ENCODE assay signal across 8 mouse cellular contexts in the genomic region with DNA sequence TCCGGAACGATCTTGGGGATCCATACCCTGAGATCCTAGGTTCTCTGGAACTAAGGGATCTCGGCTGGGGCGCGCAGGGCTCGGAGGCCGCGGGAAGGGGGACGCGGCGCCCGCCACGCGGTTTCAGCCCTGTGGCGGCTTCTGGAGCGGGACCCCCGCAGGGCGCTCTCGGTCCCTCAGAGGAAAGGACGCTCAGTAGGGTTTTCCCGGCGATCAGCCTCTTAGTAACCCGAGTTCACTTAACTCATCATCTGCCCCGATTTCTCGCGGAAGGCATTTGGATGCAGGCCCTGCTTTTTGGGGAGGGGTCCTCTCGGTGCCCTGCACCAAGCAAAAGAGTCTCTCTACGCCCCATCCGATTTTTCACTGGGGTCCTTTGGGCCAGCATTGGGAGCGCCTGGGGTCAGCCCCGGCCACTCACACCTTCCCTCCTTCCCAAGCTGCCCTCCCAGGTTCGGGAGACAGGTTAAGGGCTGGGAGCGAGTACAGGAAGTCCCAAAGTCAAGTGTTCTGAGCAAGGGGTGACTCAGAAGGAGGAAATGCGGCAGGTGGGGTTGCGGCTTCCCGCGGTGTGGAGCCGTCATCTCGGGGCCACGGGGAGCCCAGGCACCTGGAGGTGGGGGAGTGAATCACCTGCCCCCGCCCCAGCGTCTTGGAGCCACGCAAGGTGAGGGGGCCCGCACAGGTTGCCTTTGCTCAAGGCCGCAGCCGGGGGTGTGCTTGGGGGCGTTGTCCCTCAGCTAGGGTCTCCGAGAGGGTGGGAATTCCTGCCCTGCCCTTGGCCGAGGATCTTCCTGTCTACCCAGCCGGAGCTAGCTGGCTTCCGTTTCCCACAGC. TPM values are rescaled to one million over a fixed set of nuclear protein-coding genes. Genes with fewer than 3 reads are reported as not detected.
A peak's percentile ranks its signal among the peaks of the same experiment; 100 is the strongest.
DNase-seq lines count a peak whose midpoint lies in the region; ATAC-seq and TF ChIP-seq lines count a peak whose summit lies in the region.

No protein-coding gene starts in this region.

- intact Hi-C loops in heart, adult 2 months (cut with DNase I): loop anchor here (2.0 kb wide), 1 partner anchor 17 kb away; no protein-coding TSS in a partner anchor
- intact Hi-C loops in heart, postnatal 36 days (cut with DNase I): loop anchor here (1.0 kb wide), 1 partner anchor 24 kb away; no protein-coding TSS in a partner anchor
- intact Hi-C loops in left cerebral cortex, postnatal 4 days (cut with DNase I): no loop called here

- peak overlapping the region; percentile 84 for H3K4me2 ChIP-seq in hindbrain, embryonic 11.5 days (replicated peaks; ENCODE audit: low read depth, low read length)
- peak overlapping the region; percentile 91 for H3K4me2 ChIP-seq in lung, embryonic 15.5 days
- peak overlapping the region; percentile 93 for H3K4me2 ChIP-seq in stomach, embryonic 15.5 days

- 7% methylated on average over 50 of the region's 51 CpGs for WGBS in heart, adult 2 months
- WGBS in hindbrain, embryonic 11.5 days: under 1% methylated on average over 51 of the region's 51 CpGs
- WGBS in lung, embryonic 15.5 days: 1% methylated on average over 51 of the region's 51 CpGs
- under 1% methylated on average over 51 of the region's 51 CpGs for WGBS in stomach, embryonic 15.5 days

- peak in 1 of 2 experiments; percentile 56 for DNase-seq in heart, adult 2 months
- no peak for DNase-seq in heart, postnatal 36 days
- no peak for DNase-seq in Patski (ENCODE audit: low read depth, low spot score)
- DNase-seq in hindbrain, embryonic 11.5 days (ENCODE audit: low spot score): no peak
- DNase-seq in left cerebral cortex, postnatal 4 days: no peak
- no peak for DNase-seq in gastrocnemius, adult 8-10 months (ENCODE audit: low spot score in 2 of 2)

- H3K9ac ChIP-seq in heart, adult 2 months (ENCODE audit: low read depth, low read length): peak overlapping the region; percentile 90
- H3K9ac ChIP-seq in hindbrain, embryonic 11.5 days (ENCODE audit: low read depth, low read length): peak overlapping the region; percentile 40
- H3K9ac ChIP-seq in lung, embryonic 15.5 days: peak overlapping the region; percentile 86
- H3K9ac ChIP-seq in stomach, embryonic 15.5 days: peak overlapping the region; percentile 60

- H3K4me1 ChIP-seq in heart, adult 2 months (ENCODE audit: control insufficient read depth, insufficient read depth, low read length): peaks cover 2% of the 10 kb centered on the region
- H3K4me1 ChIP-seq in hindbrain, embryonic 11.5 days (replicated peaks; ENCODE audit: control insufficient read depth, insufficient read depth, low read length): peaks cover 17% of the 10 kb centered on the region
- peaks cover 59% of the 10 kb centered on the region for H3K4me1 ChIP-seq in lung, embryonic 15.5 days
- H3K4me1 ChIP-seq in stomach, embryonic 15.5 days: peaks cover 34% of the 10 kb centered on the region

- H3K27me3 ChIP-seq in heart, adult 2 months (ENCODE audit: control insufficient read depth, insufficient read depth, low read length): no peaks in the 10 kb centered on the region
- no peaks in the 10 kb centered on the region for H3K27me3 ChIP-seq in Patski
- H3K27me3 ChIP-seq in hindbrain, embryonic 11.5 days (ENCODE audit: control insufficient read depth, insufficient read depth, low read length): peaks cover 47% of the 10 kb centered on the region
- H3K27me3 ChIP-seq in lung, embryonic 15.5 days: peaks cover 44% of the 10 kb centered on the region
- H3K27me3 ChIP-seq in stomach, embryonic 15.5 days (replicated peaks): 0 out of 2 replicates have a peak, but pooled peaks cover 8% of the 10 kb centered on the region

- H3K36me3 ChIP-seq in heart, adult 2 months (ENCODE audit: control insufficient read depth, insufficient read depth, low read length): no peaks in the 10 kb centered on the region
- no peaks in the 10 kb centered on the region for H3K36me3 ChIP-seq in hindbrain, embryonic 11.5 days (ENCODE audit: control insufficient read depth, insufficient read depth, low read length)
- H3K36me3 ChIP-seq in lung, embryonic 15.5 days: no peaks in the 10 kb centered on the region
- no peaks in the 10 kb centered on the region for H3K36me3 ChIP-seq in stomach, embryonic 15.5 days

- H3K79me2 ChIP-seq in heart, adult 2 months (replicated peaks; ENCODE audit: control insufficient read depth, insufficient read depth, low read length): no peaks in the 10 kb centered on the region

- in situ Hi-C loops in Patski (cut with MboI; ENCODE audit: low pct_unique_long_range_greater_than_20kb): no loop called here

- ATAC-seq in Patski: peak; percentile 36
- ATAC-seq in hindbrain, embryonic 11.5 days (ENCODE audit: low FRiP score): no peak; the same call in 1 of the 2 replicates
- ATAC-seq in lung, embryonic 15.5 days (ENCODE audit: borderline replicate concordance, extremely low read depth, low FRiP score, low TSS enrichment): no peak
- ATAC-seq in stomach, embryonic 15.5 days (ENCODE audit: insufficient read depth, low FRiP score, low read depth): no peak; the same call in 1 of the 2 replicates

- no peaks in the 10 kb centered on the region for H3K9me3 ChIP-seq in hindbrain, embryonic 11.5 days (ENCODE audit: control insufficient read depth, low read length)
- no peaks in the 10 kb centered on the region for H3K9me3 ChIP-seq in lung, embryonic 15.5 days
- H3K9me3 ChIP-seq in stomach, embryonic 15.5 days: no peaks in the 10 kb centered on the region

- POLR2A ChIA-PET in Patski (lab: Charles Lee): interaction anchor here (1.2 to 3.3 kb wide), 7 partner anchors 9 to 28 kb away, joined by 4 to 14 read pairs (median 4); no protein-coding TSS in a partner anchor

- TF ChIP-seq POLR2A in heart, adult 2 months (IDR thresholded peaks at IDR 0.05; ENCODE audit: insufficient read depth, low read depth, low read length): no peak

- CTCF ChIA-PET in Patski (lab: Charles Lee): interaction anchor here (1.0 to 1.6 kb wide), 5 partner anchors 19 to 61 kb away, joined by 3 to 7 read pairs (median 5); no protein-coding TSS in a partner anchor

- TF ChIP-seq EP300 in heart, adult 2 months (IDR thresholded peaks at IDR 0.05; ENCODE audit: insufficient read depth, low read depth, low read length): no peak

- no peak for TF ChIP-seq CTCF in heart, adult 2 months (IDR thresholded peaks at IDR 0.05)
- TF ChIP-seq CTCF in Patski (IDR thresholded peaks at IDR 0.05): no peak

- H3K27ac ChIP-seq in heart, adult 2 months: peak overlapping the region; percentile 91
- H3K27ac ChIP-seq in hindbrain, embryonic 11.5 days (ENCODE audit: low read depth, low read length): no peak overlapping the region
- peak overlapping the region; percentile 76 for H3K27ac ChIP-seq in lung, embryonic 15.5 days
- peak overlapping the region; percentile 78 for H3K27ac ChIP-seq in stomach, embryonic 15.5 days

- peak overlapping the region; percentile 94 for H3K4me3 ChIP-seq in heart, adult 2 months
- H3K4me3 ChIP-seq in hindbrain, embryonic 11.5 days (ENCODE audit: low read depth, low read length): peak overlapping the region; percentile 58
- peak overlapping the region; percentile 89 for H3K4me3 ChIP-seq in lung, embryonic 15.5 days
- H3K4me3 ChIP-seq in stomach, embryonic 15.5 days (replicated peaks): peak overlapping the region; percentile 69

RNA-seq across cellular contexts. Expression of a gene that starts 0.8 kb away (rescaled TPM):
- total RNA-seq in heart, adult 2 months (2021): 1 to 10 TPM; 5.5 to 7.7 TPM
- 7.0 and 8.7 TPM in 2 replicates for polyA plus RNA-seq in heart, adult 2 months (2012; rRNA removed)
- 1 to 10 TPM; 5.4 to 7.0 TPM for total RNA-seq in heart, postnatal 36 days (2021)
- polyA plus RNA-seq in Patski (2021): 59.1 TPM
- polyA plus RNA-seq in hindbrain, embryonic 11.5 days (2014; fragmentation: Nextera tagmentation; extraction: Ambion mirVana): 0.82 and 1.1 TPM in 2 replicates
- polyA plus RNA-seq in lung, embryonic 15.5 days (2015; fragmentation: Nextera tagmentation; extraction: Ambion mirVana): 10.8 and 11.0 TPM in 2 replicates
- 5.9 and 7.3 TPM in 2 replicates for polyA plus RNA-seq in stomach, embryonic 15.5 days (2015; fragmentation: Nextera tagmentation; extraction: Ambion mirVana)
- 1 to 10 TPM; 1.6 TPM for total RNA-seq in left cerebral cortex, postnatal 4 days (2021)
- 1 to 10 TPM in 3 of 4 experiments, under 1 TPM in 1; 0.85 to 2.0 (median 1.8) TPM for total RNA-seq in gastrocnemius, adult 8-10 months (2022)

Comparison
In these comparisons a context has a peak if more than half of its experiments do, and no peak if none do; other contexts are left out.
1. H3K9ac ChIP-seq: peak in every context shown above with its lines; median percentile 90 in heart, adult 2 months; 86 in lung, embryonic 15.5 days; 60 in stomach, embryonic 15.5 days; 40 in hindbrain, embryonic 11.5 days.